ENCODE assay signal across 15 mouse cellular contexts in the genomic region with DNA sequence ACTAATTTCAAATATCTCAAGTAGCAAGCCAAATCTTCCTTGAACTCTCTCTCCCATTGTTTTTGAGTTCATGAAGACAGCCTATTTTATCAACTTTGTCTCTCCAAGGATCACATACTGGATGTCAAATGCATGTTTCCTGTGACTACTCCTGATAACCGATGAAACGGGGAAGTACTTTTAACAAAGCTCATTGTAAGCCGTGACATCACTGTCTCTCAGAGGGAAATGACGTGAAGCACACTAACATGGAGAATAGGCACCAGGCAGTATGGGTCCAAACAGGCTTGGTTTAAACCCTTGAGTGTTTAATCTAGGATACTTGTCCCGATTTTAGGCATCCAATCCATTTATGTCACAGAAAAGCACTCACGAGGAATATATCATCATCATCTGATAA.
"Had no signal": no experiment of that assay in that cellular context is flagged by ENCODE, and none has a peak within 500 bp of the region (broad histone marks: within the 10 kb centered on the region; RNA-seq: fewer than 3 reads in every experiment).

No protein-coding gene starts in this region.

- H3K27me3 ChIP-seq: liver, embryonic 13.5 days; midbrain, embryonic 13.5 days had no signal

- H3K4me2 ChIP-seq: liver, embryonic 13.5 days; midbrain, embryonic 13.5 days had no signal

- H3K27ac ChIP-seq: liver, embryonic 13.5 days; midbrain, embryonic 13.5 days had no signal

- DNase-seq: kidney, adult 9 months; kidney, postnatal 14 days; kidney, postnatal 4 days; left cerebral cortex, postnatal 4 days; liver, embryonic 13.5 days; lung, adult 2 months; lung, postnatal 14 days; lung, postnatal 4 days; right cerebral cortex, adult 18-20 months; right cerebral cortex, postnatal 14 days; right cerebral cortex, postnatal 4 days; spleen, adult 18-20 months; thymus, adult 18-20 months; thymus, postnatal 36 days had no signal

- ATAC-seq: midbrain, embryonic 13.5 days had no signal

- H3K4me1 ChIP-seq: liver, embryonic 13.5 days had no signal

- H3K36me3 ChIP-seq: liver, embryonic 13.5 days; midbrain, embryonic 13.5 days had no signal

- H3K9me3 ChIP-seq: liver, embryonic 13.5 days; midbrain, embryonic 13.5 days had no signal

- H3K4me3 ChIP-seq: liver, embryonic 13.5 days; midbrain, embryonic 13.5 days had no signal

- H3K9ac ChIP-seq: liver, embryonic 13.5 days; midbrain, embryonic 13.5 days had no signal
